Mouse (Mus musculus) liver, postnatal 0 days (tissue): ENCODE results near the gene Ikzf2.

ENCODE experiments used
- CTCF ChIP-seq: sonication (generic); IDR thresholded peaks from 2 replicates; pipeline ENCODE4 v1.5.1; 2016; ENCODE audit warnings: antibody characterized with exemption, low read depth
- EP300 ChIP-seq: IDR thresholded peaks from 2 replicates; pipeline ENCODE4 v1.6.1; 2016; ENCODE audit warnings: antibody characterized with exemption, low read depth, mild to moderate bottlenecking

DNA sequence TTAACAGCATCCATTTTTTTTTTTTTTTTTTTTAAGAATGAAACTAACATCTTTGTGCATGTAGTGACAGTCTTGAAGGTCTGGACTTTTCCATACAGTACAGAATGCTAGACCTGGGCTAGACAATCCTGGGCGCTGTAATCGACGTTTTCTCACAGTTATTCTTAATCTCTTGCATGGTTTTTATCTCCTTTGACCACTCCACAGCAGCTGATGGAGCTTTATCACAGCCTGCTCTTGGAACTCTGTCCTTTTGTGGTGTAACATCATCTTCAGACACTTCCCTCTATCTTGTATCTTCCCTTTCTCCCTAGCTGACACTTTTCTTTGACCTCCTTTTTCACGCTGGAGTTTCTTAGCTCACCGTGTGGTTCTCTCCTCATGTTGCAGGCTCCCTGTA is 170.9 kb downstream of the Ikzf2 start:
- TF ChIP-seq CTCF (no peak), EP300 (peak; percentile 71)
